Mouse (Mus musculus) cerebellum, adult 9-10 months (tissue): ENCODE measurements around the gene Gm20708.

ENCODE experiments used
- DNase-seq: peaks from one replicate; pipeline ENCODE4 v3.0.0; 2022

The Gm20708 gene

GRCm38 (mm10) chr11:117871376-117871775 lies 61.9 kb downstream of the Gm20708 start:
- DNase-seq: no peak

GRCm38 (mm10) chr11:117871911-117872584 lies 62.6 kb downstream of the Gm20708 start:
- DNase-seq: no peak

GRCm38 (mm10) chr11:117872861-117873608 lies 63.6 kb downstream of the Gm20708 start, which contains the start of gene Tha1:
Gene Tha1, minus strand, starts transcription at chr11:117873481.
- peak; percentile 87 for DNase-seq

GRCm38 (mm10) chr11:117874419-117874818 lies 65.0 kb downstream of the Gm20708 start:
- no peak for DNase-seq

GRCm38 (mm10) chr11:117875681-117876080 lies 66.2 kb downstream of the Gm20708 start:
- no peak for DNase-seq

GRCm38 (mm10) chr11:117877917-117878745 lies 68.7 kb downstream of the Gm20708 start:
- peak; percentile 30 for DNase-seq

GRCm38 (mm10) chr11:117878892-117879291 lies 69.4 kb downstream of the Gm20708 start:
- DNase-seq: no peak

- DNase-seq: peak; percentile 17
Measured at GRCm38 (mm10) chr11:117879676-117880075, 70.2 kb downstream of the Gm20708 start.

GRCm38 (mm10) chr11:117880336-117880976 lies 71.0 kb downstream of the Gm20708 start:
- peak; percentile 59 for DNase-seq

- DNase-seq: peak; percentile 20
Measured at GRCm38 (mm10) chr11:117880977-117881358, 71.5 kb downstream of the Gm20708 start.

GRCm38 (mm10) chr11:117881787-117882186 lies 72.3 kb downstream of the Gm20708 start:
- DNase-seq: peak; percentile 20

- peak; percentile 16 for DNase-seq
Measured at GRCm38 (mm10) chr11:117882208-117882607, 72.7 kb downstream of the Gm20708 start.

- no peak for DNase-seq
Measured at GRCm38 (mm10) chr11:117886000-117886399, 76.5 kb downstream of the Gm20708 start.

GRCm38 (mm10) chr11:117888168-117888852 lies 78.8 kb downstream of the Gm20708 start:
- DNase-seq: no peak

GRCm38 (mm10) chr11:117888853-117889822 lies 79.7 kb downstream of the Gm20708 start:
- DNase-seq: no peak
